Mouse (Mus musculus) intestine, embryonic 15.5 days (tissue): ENCODE results near the gene Gpsm1. TPM values are rescaled to one million over a fixed set of nuclear protein-coding genes. Genes with fewer than 3 reads are reported as not detected.

Experiments used
- polyA plus RNA-seq: library from polyadenylated mRNA; unstranded; fragments of >200 nt; fragmentation: Nextera tagmentation; extraction: Ambion mirVana; gene quantifications from 2 replicates; pipeline ENCODE4 v1.2.1, GENCODE M21; 2015

Gene Gpsm1
- polyA plus RNA-seq, 1 experiment from 2014 or later: 26.8 TPM

Other genes with a start within 250 kb of the Gpsm1 start
- 14.4 and 16.9 TPM in 2 replicates for gene Nacc2, start 192.3 kb upstream of the Gpsm1 start, polyA plus RNA-seq
- gene Lhx3, start 107.2 kb upstream of the Gpsm1 start, polyA plus RNA-seq: not detected in 2 replicates
- gene Qsox2, start 78.0 kb upstream of the Gpsm1 start, polyA plus RNA-seq: 23.2 and 26.9 TPM in 2 replicates
- 0.36 and 0.37 TPM in 2 replicates for gene Ccdc187, start 21.0 kb upstream of the Gpsm1 start, polyA plus RNA-seq
- gene Dnlz, start 36.6 kb downstream of the Gpsm1 start, polyA plus RNA-seq: 23.6 and 24.7 TPM in 2 replicates
- 0.79 and 0.91 TPM in 2 replicates for gene Card9, start 45.4 kb downstream of the Gpsm1 start, polyA plus RNA-seq
- gene Snapc4, start 65.1 kb downstream of the Gpsm1 start, polyA plus RNA-seq: 19.7 and 25.2 TPM in 2 replicates
- 88.2 and 90.6 TPM in 2 replicates for gene Entr1, start 73.8 kb downstream of the Gpsm1 start, polyA plus RNA-seq
- gene Pmpca, start 73.8 kb downstream of the Gpsm1 start, polyA plus RNA-seq: 101 and 105 TPM in 2 replicates
- 14.6 and 17.1 TPM in 2 replicates for gene Inpp5e, start 93.7 kb downstream of the Gpsm1 start, polyA plus RNA-seq
- 20.2 and 24.7 TPM in 2 replicates for gene Sec16a, start 129.7 kb downstream of the Gpsm1 start, polyA plus RNA-seq
- gene Notch1, start 201.1 kb downstream of the Gpsm1 start, polyA plus RNA-seq: 11.3 and 12.2 TPM in 2 replicates